Mouse (Mus musculus) stomach, postnatal 0 days (tissue): ENCODE measurements around the gene Zfp428. TPM values are rescaled to one million over a fixed set of nuclear protein-coding genes. Genes with fewer than 3 reads are reported as not detected.
A peak's percentile ranks its signal among the peaks of the same experiment; 100 is the strongest.

ENCODE experiments used
- ATAC-seq: fragments of 200-750 bp; cut with Nextera tagmentation; 2 replicates; pipeline ENCODE4 v1.8.0; 2017; ENCODE audit not compliant: low FRiP score, low TSS enrichment
- DNase-seq: peaks from one replicate; pipeline ENCODE4 v3.0.0-alpha.2; 2016; ENCODE audit warnings: low spot score
- H3K27ac ChIP-seq: fragments of 300-500 bp; sonication (generic); replicated peaks from 2 replicates; pipeline ENCODE4 v1.5.1; 2014; ENCODE audit warnings: mild to moderate bottlenecking, control low read depth
- H3K27me3 ChIP-seq: fragments of 300-500 bp; sonication (generic); 2 replicates; pipeline ENCODE4 v1.6.1; 2014; ENCODE audit warnings: low read length; ENCODE audit not compliant: control insufficient read depth, insufficient read depth
- H3K36me3 ChIP-seq: fragments of 300-500 bp; sonication (generic); 2 replicates; pipeline ENCODE4 v1.6.1; 2014; ENCODE audit warnings: low read length, mixed read lengths; ENCODE audit not compliant: control insufficient read depth, insufficient read depth
- H3K4me1 ChIP-seq: fragments of 300-500 bp; sonication (generic); replicated peaks from 2 replicates; pipeline ENCODE4 v1.6.1; 2014; ENCODE audit warnings: antibody characterized with exemption; ENCODE audit not compliant: control insufficient read depth, insufficient read depth
- H3K4me2 ChIP-seq: fragments of 300-500 bp; sonication (generic); replicated peaks from 2 replicates; pipeline ENCODE4 v1.6.1; 2014; ENCODE audit warnings: low read depth, mild to moderate bottlenecking, control low read depth, moderate library complexity
- H3K4me3 ChIP-seq: fragments of 300-500 bp; sonication (generic); 2 replicates; pipeline ENCODE4 v1.5.1; 2014; ENCODE audit warnings: low read depth, low read length, control low read depth
- H3K9ac ChIP-seq: fragments of 300-500 bp; sonication (generic); 2 replicates; pipeline ENCODE4 v1.6.1; 2014; ENCODE audit warnings: mild to moderate bottlenecking, low read length, control low read depth, mixed read lengths
- H3K9me3 ChIP-seq: fragments of 300-500 bp; sonication (generic); 2 replicates; pipeline ENCODE4 v1.6.1; 2016; ENCODE audit warnings: low read length; ENCODE audit not compliant: control insufficient read depth
- CTCF ChIP-seq: IDR thresholded peaks from 2 replicates; pipeline ENCODE4 v1.5.1; 2016; ENCODE audit warnings: antibody characterized with exemption, low read depth, mild to moderate bottlenecking, moderate library complexity
- EP300 ChIP-seq: optimal IDR thresholded peaks from 2 replicates; pipeline ENCODE3; 2016; ENCODE audit warnings: antibody characterized with exemption
- WGBS: fragments of 180-500 bp; shearing (Covaris S2); extraction: QIAGEN DNeasy Blood & Tissue Kit; methylation state at CpG from one replicate; pipeline ENCODE4 v1.1.7; 2014; 5-methylcytosine and 5-hydroxymethylcytosine counted together
- polyA plus RNA-seq: library from polyadenylated mRNA; unstranded; fragments of >200 nt; fragmentation: Nextera tagmentation; extraction: Ambion mirVana; gene quantifications from 2 replicates; pipeline ENCODE4 v1.2.1, GENCODE M21; 2015

The Zfp428 gene
- polyA plus RNA-seq, 1 experiment from 2014 or later = 13.6 TPM

DNA sequence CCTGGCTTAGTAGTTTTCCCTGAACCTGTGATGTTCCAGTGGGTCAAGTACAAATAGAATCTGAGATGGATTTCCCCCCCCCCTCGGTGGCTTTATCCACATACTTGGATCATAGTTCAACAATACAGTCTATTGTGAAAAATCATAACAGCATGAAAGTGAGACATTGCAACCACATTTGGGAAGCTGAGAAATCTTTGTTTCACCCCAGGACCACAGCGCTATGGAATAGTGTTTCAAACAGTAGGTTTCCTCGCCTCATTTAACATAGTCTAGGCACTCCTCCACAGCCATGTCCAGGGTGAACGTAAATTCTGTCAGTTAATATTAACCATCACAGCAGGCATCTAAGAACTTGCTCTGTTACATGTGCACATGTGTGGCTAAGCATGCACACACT lies 30.3 kb downstream of the Zfp428 start:
- Histone ChIP-seq H3K4me3 (no peak overlapping the region), H3K36me3 (peaks cover 12% of the 10 kb centered on the region), H3K4me2 (no peak overlapping the region), H3K27me3 (no peaks in the 10 kb centered on the region), H3K9me3 (no peaks in the 10 kb centered on the region), H3K9ac (no peak overlapping the region), H3K4me1 (no peaks in the 10 kb centered on the region), H3K27ac (no peak overlapping the region)
- ATAC-seq = no peak
- WGBS = 81% methylated on average over 4 of the region's 4 CpGs
- no peak for DNase-seq
- TF ChIP-seq EP300 (no peak), CTCF (no peak)

DNA sequence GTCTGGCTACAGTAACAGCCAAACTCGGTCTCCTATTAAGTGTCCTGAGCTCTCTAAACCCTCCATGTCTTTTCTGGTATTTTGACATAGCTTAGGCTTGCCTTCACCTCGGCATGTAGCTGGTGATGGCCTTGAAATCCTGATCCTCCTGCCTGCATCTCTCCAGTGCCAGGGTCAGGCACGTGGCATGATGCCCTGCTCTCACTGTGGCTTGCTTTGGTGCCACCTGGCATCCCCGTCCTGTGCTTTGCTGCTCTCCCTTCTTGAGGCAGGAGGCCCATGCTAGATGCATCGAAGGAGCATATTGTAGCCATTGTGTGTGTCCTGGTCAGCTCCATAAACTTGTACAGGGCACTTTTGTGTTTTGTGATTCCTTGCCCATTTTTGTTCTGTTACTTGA lies 30.8 kb downstream of the Zfp428 start:
- Histone ChIP-seq H3K4me2 (no peak overlapping the region), H3K9ac (0 out of 2 replicates have a peak overlapping the region, but pooled peaks have one; percentile 4), H3K9me3 (no peaks in the 10 kb centered on the region), H3K4me1 (no peaks in the 10 kb centered on the region), H3K36me3 (peaks cover 12% of the 10 kb centered on the region), H3K27ac (0 out of 2 replicates have a peak overlapping the region, but pooled peaks have one; percentile 6), H3K27me3 (no peaks in the 10 kb centered on the region), H3K4me3 (no peak overlapping the region)
- ATAC-seq (no peak), DNase-seq (no peak)
- WGBS = 83% methylated on average over 5 of the region's 5 CpGs
- no peak for TF ChIP-seq CTCF
- TF ChIP-seq EP300 = no peak

DNA sequence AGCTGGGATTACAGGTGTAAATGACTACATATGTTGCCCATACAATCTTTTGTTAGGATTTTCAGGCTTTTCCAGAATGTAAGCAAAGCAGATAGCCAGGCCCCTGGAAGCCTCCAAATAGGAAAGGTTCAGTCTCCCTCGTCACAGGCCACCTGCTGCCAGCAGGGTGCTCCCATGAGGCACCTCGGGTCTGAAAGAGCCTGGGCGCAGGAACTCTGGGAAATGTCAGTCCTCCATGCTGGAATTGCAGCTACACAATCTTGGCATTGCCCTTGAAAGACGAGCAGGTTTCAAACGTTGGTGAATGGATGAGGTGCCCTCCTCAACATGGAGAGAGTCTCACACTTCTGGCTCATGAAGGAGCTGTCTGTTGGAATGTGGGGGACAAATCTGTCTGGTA lies 31.3 kb downstream of the Zfp428 start:
- Histone ChIP-seq H3K9ac (no peak overlapping the region), H3K4me3 (no peak overlapping the region), H3K4me2 (no peak overlapping the region), H3K27ac (0 out of 2 replicates have a peak overlapping the region, but pooled peaks have one; percentile 6), H3K4me1 (no peaks in the 10 kb centered on the region), H3K27me3 (no peaks in the 10 kb centered on the region), H3K36me3 (peaks cover 11% of the 10 kb centered on the region), H3K9me3 (no peaks in the 10 kb centered on the region)
- DNase-seq = peak; percentile 30
- 33% methylated on average over 5 of the region's 5 CpGs for WGBS
- no peak for TF ChIP-seq EP300
- TF ChIP-seq CTCF = peak; percentile 33
- ATAC-seq = no peak

DNA sequence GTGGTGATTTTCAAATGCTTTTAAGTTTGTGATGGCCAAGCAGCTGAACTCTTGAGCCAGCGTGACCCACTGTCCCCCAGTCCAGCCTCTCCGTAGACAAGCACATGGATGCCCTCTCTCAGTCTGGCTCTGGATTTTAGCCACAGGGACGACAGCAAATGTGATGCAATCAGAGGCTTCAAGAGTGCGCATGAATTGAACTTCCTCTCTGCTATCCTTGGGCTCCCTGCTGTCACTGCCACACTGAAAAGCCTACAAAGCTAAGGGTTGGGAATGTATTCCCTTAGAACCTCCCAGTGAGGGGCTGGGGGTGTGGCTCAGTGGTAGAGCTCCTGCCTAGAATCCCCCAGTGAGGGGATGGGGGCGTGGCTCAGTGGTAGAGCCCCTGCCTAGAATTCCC lies 31.9 kb downstream of the Zfp428 start:
- Histone ChIP-seq H3K4me2 (no peak overlapping the region), H3K36me3 (peaks cover 6% of the 10 kb centered on the region), H3K9me3 (no peaks in the 10 kb centered on the region), H3K27ac (peak overlapping the region; percentile 85; the same call in 1 of the 2 replicates), H3K4me3 (no peak overlapping the region), H3K4me1 (no peaks in the 10 kb centered on the region), H3K9ac (no peak overlapping the region), H3K27me3 (no peaks in the 10 kb centered on the region)
- DNase-seq = no peak
- TF ChIP-seq CTCF (no peak), EP300 (no peak)
- WGBS = 80% methylated on average over 5 of the region's 5 CpGs
- no peak for ATAC-seq

DNA sequence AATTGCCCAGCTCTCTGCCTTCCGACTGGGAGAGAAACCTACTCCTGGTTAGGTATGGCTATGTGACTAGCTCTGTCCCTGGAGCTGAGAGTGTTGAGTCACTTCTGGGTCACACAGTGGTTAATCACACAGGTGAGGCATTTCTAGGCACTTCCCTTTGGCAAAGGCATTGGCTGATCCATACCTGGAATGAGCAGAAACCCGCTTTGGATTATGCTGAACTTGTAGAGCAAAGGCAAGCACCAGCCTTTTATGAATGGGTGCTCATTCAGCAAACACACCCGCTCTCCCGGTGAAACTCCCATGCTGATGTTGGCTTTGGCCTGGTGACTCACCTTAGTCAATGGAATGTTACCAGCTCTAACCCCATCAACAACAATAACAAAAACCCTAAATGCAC lies 32.9 kb downstream of the Zfp428 start:
- no peaks in the 10 kb centered on the region for H3K36me3 ChIP-seq
- WGBS = 57% methylated on average over 4 of the region's 4 CpGs
- TF ChIP-seq EP300 (peak; percentile 56), CTCF (no peak)
- H3K9ac ChIP-seq = no peak overlapping the region
- no peaks in the 10 kb centered on the region for H3K27me3 ChIP-seq
- peak overlapping the region; percentile 85 for H3K27ac ChIP-seq
- no peak overlapping the region for H3K4me3 ChIP-seq
- peak; percentile 95 for ATAC-seq
- peak; percentile 68 for DNase-seq
- H3K4me2 ChIP-seq = no peak overlapping the region
- no peaks in the 10 kb centered on the region for H3K4me1 ChIP-seq
- no peaks in the 10 kb centered on the region for H3K9me3 ChIP-seq

DNA sequence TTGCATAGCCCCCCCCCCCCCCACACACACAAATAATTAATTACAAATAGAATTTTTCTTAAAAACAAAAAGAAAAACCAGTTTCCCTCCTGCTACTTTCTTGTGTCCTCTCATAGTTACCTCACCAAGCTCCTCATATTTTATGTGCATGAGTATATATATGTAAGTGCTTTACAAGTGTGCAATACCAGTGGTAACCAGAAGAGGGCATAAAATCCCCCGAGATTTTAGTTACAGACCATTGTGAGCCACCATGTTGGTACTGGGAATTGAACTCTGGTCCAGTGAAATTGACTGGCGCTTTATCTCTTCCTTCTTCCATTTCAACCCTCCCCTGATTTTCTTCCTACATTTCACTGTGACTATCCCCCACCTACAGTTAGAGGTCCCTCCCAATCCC lies 37.7 kb downstream of the Zfp428 start:
- no peak overlapping the region for H3K9ac ChIP-seq
- peaks cover 3% of the 10 kb centered on the region; the same call in 1 of the 2 replicates for H3K4me1 ChIP-seq
- WGBS = 82% methylated on average over 2 of the region's 2 CpGs
- H3K4me3 ChIP-seq = no peak overlapping the region
- H3K9me3 ChIP-seq = no peaks in the 10 kb centered on the region
- TF ChIP-seq CTCF = peak; percentile 47
- no peak for TF ChIP-seq EP300
- DNase-seq (no peak), ATAC-seq (no peak)
- no peak overlapping the region for H3K4me2 ChIP-seq
- no peaks in the 10 kb centered on the region for H3K36me3 ChIP-seq
- no peak overlapping the region; the same call in 1 of the 2 replicates for H3K27ac ChIP-seq
- no peaks in the 10 kb centered on the region for H3K27me3 ChIP-seq
